Mouse (Mus musculus): ENCODE results near the gene Gm6685.
A peak's percentile ranks its signal among the peaks of the same experiment; 100 is the strongest.
"Not testable (repeated sequence)": the region's sequence is repeated elsewhere in the genome, so short reads cannot be mapped to it uniquely, and the experiment has no call there.

Gm6685 gene

DNA sequence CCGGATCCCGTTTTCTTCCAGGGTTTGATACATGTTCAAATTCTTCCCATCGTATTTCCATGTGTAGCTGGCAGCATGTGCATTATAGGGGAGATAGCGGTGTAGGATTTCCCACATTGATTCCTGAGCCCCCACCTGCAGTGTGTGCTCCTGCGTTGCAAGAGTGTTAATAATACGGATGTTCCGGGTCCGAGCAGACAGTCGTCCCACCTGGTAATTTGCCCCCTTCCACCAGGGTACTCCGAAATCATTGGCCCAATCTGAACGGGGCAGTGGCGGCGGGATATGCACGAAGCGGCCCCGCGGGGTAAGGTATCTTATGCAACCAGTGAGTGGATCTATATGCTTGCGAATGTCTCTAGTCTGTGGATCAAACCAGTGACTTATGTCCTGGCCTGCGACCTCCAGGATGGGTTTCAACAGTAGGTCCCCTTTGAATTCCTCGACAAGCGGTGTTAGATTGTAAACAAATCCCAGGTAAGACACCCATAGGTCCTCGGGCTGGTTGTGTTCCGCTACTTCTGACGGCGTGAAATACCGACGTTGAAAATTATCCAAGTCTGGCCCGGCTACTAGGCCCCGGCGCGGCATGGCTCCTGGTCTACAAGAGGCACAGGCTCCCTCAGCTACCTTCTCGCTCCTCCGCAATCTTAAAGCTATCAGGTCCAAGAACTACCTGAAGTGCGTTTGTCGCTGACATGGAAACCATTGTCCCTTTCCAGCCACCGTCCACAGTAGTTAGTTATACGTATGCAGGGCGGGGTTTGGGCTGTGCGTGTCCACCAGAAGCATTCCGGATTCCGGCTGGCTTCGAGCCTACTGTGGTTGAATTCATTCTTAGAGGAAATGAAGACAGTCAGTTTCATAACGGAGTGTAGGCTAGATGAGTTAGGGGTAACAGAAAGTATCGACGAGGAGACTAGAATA, at the start of gene Gm6685:
Gene Gm6685 (minus strand): TSS at position 644 of the 927 bp plus-strand sequence.
- peak; percentile 4 for DNase-seq (ENCODE audit: low read depth, low spot score)

- no peak for DNase-seq (ENCODE audit: low read depth, low spot score)
Observed at GRCm38 (mm10) chr11:28375891-28376290, 36.2 kb upstream of the Gm6685 start.

DNA sequence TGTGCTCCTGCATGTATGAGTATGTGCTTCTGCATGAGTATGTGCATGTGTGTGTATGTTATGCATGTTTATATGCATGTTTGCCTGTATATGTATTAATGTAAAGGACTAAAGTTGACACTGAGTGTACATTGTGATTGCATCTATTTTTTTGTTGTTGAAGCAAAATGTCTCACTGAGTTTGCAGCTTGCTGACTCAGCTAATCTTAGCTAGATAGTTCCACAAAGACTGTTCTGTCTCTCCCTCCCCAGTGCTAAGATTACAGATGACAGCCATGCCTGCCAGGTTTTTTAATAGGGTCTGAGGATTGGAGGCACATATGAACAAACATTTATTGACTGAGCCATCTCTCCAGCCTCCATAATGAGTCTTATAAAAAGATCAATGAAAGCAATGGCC, 35.0 kb upstream of the Gm6685 start:
- no peak for DNase-seq (ENCODE audit: low read depth, low spot score)

GRCm38 (mm10) chr11:28371381-28371780, 31.7 kb upstream of the Gm6685 start:
- DNase-seq (ENCODE audit: low read depth, low spot score), result not testable (repeated sequence)

DNA sequence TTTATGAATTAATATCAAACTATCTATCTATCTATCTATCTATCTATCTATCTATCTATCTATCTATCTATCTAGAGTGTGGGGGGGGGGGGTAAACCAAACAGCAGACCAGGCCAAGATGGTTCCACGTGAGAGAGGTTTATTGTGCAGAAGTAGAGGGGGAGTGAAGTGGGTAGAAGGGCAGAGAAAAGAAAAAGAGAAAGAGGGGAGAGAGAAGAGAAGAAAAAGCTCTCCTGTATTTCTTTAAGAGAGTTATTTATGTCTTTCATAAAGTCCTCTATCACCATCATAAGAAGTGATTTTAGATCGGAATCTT, 26.2 kb upstream of the Gm6685 start:
- no peak for DNase-seq (ENCODE audit: low read depth, low spot score)

DNA sequence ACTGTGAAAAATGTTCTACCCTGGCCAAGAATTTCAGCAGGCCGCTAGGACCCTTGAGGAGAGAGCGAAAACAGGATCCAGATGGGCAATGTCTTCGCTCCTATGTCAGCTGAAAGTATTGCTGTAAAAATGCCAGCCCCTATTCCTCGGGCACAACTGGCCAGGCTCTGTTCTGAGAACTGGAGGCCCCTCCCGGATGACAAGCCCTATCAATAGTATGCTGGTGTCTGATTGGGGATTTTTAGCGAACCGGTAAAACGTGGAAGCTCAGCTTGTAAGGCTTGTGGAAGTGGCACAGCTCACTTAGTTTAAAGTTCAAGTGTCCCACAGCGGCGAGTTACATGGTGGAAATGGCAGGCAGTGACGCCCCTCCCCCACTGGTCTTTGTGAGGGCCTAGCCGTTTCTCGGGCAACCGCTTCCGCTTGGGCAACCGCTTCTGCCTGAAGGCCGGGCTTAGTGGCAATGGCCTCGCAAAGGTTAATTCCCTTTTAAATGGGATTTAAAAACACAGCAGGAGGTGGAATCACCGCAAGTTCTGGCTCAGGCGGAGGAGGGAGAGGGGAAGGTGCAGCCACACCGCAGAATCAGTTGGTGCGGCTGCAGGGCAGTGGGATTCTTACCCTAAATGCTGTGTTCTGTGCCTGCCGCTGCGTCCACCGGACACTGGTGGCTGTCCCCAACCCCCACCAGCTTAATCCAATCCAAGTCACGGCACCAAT, 25.7 kb upstream of the Gm6685 start:
- DNase-seq (ENCODE audit: low read depth, low spot score), result no peak

DNA sequence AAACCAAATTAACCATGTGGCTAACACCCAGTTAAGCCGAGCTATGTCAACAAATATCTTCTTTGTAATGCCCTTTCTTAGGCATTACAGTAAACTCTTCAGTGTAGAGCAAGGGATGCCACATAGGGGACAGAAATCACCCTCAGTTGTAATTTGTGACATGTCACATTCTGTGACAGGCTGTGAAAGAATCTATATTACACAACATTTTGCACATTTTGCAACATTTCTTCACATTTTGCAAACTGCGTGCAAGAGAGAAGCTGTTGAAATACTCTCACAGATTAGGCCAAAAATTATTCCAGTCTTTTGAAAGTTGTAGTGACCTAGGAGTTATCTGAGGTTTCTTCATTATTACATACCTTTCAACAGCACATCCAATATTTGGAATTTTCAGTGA, 3.8 kb upstream of the Gm6685 start:
- DNase-seq (ENCODE audit: low read depth, low spot score), result no peak

DNA sequence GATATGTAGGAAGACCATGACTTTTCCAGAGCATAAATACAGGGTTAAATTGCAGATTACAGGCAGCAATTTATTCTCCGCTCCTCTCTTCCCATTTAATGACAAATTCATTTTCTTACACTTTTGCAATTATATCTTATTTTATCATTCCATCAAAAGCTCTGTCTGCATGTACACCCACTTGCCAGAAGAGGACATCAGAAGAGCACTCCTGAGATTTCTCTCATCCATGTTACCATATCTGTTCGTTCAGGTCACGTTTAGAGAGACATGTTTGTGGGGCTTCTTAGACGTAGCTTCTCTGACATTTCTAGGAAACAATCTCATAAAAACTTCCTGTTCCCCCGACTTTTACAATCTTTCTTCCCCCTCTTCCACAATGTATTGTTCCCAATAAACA, 2.2 kb upstream of the Gm6685 start:
- DNase-seq (ENCODE audit: low read depth, low spot score), result no peak

DNA sequence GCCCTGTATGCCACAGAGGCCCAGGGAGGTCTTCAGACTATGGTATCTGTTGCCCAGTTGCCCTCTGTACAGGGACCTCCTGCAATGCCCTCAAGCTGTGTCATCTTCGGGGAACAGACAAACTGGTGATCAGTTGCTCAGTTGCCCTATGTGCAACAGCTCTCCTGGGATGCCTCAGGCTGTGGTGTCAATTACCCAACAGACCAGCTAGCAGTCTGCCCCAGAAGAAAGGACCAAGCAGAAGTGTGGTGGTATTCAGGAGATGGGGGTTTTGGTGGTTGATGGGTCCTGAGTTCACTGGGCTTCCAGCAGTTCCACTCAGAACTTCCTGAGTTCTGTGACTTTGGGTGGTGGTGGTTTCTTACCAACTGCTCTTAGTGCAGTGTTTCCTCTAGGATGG, 11.8 kb downstream of the Gm6685 start:
- no peak for DNase-seq (ENCODE audit: low read depth, low spot score)

DNA sequence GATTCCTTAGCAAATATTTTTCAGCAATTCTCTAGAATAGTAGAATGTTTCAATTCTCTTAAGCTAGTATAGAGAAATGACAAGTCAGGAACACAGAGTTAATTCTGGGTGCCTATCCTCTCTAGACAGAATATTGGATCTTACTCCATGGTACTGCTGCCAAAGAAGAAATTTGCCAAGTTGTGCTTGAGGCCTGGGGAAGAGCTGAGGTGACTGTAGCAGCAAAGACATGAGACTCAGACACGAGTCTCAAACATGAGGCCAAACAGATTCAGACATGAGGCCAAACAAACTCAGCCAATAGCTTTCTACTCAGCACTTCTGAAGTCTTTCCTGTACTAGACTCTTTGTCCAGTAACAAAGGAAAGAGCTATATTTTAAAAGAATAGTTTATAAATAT, 26.3 kb downstream of the Gm6685 start:
- no peak for DNase-seq (ENCODE audit: low read depth, low spot score)

DNA sequence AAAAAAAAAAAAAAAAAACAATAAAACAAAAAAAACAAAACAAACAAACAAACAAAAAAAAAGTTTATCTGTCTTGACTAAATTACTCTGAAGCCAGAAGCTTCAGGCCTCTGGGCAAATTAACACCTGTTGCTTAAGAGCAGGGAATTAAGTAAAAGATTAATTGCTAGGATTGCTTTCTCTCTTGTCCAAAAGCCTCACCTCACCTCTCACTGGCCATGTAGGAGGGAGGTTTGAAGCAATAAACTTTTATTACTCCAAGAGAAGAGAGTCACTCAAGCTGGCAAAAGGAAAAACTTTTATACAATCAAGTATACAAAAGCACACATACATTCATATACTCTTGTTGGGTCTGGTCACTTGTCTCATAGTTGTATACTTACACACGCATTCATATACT, 31.9 kb downstream of the Gm6685 start:
- DNase-seq (ENCODE audit: low read depth, low spot score), result no peak

GRCm38 (mm10) chr11:28290440-28290839, 49.2 kb downstream of the Gm6685 start:
- DNase-seq (ENCODE audit: low read depth, low spot score), result no peak

Measured in A20 (cell line).